Mouse (Mus musculus): ENCODE data around the gene Fancf. TPM values are rescaled to one million over a fixed set of nuclear protein-coding genes. Genes with fewer than 3 reads are reported as not detected.

The Fancf gene
- 9.7 and 10.1 TPM in 2 replicates for polyA plus RNA-seq (2015; fragmentation: Nextera tagmentation; extraction: Ambion mirVana)

DNA sequence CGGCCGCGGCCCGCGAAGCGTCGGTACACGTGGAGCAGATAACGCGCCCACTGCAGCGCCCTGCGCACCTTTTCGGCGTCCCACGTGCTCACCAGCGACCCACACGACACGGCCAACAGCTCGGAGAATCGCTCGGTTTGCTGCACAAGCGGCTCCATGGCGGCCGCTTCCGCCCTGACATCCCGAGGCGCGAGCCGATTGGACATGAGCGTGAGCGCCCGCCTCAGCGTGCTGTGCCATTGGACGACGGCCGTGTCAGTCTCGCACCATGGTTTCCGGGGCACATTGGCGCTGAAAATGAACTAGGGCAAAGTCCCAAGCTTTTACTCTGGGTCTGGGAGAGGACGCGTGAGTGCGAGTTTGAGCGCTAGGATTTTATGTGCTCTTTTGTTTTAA is at the start of gene Fancf:
TSS of gene Fancf (minus strand) at position 171 of the 396 bp plus-strand sequence.
- peak within 1 kb of the TSS; percentile 83 for H3K9ac ChIP-seq
- peak within 1 kb of the TSS; percentile 100 for H3K27ac ChIP-seq
- peak; percentile 99 for ATAC-seq (replicated peaks)
- H3K4me3 ChIP-seq: peak within 1 kb of the TSS; percentile 82
- H3K27me3 ChIP-seq (replicated peaks): no peaks in the 10 kb centered on the region
- H3K36me3 ChIP-seq (replicated peaks): no peaks in the 10 kb centered on the region
- H3K9me3 ChIP-seq: no peaks in the 10 kb centered on the region
- peaks cover 40% of the 10 kb centered on the region for H3K4me1 ChIP-seq
- under 1% methylated on average over 43 of the region's 43 CpGs for WGBS
- H3K4me2 ChIP-seq: peak within 1 kb of the TSS; percentile 83

DNA sequence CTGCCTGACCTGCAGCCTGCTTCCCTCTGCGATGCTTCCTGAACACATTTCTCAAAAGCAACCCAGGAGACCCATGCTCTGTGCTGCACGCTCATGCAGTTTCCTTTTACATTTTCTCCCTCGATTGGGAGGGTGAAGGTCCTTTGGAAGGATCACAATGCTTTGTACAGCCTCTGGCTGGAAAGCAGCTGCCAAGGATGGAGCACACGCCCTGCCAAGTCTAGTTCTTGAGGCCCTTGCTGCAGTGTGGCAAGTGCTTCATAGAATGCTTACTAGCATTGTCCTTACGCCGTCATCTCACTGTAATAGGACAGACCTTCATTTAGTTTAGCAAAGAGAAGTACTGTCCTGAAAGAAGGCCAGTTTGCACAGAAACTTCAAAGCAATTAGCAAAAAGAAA is 37.0 kb upstream of the Fancf start:
- Histone ChIP-seq H3K27me3 (replicated peaks) (no peaks in the 10 kb centered on the region), H3K9me3 (no peaks in the 10 kb centered on the region), H3K36me3 (replicated peaks) (no peaks in the 10 kb centered on the region), H3K9ac (no peak overlapping the region), H3K4me1 (no peaks in the 10 kb centered on the region), H3K4me2 (no peak overlapping the region), H3K27ac (no peak overlapping the region), H3K4me3 (no peak overlapping the region)
- no peak for ATAC-seq (replicated peaks)
- 66% methylated on average over 6 of the region's 6 CpGs for WGBS

DNA sequence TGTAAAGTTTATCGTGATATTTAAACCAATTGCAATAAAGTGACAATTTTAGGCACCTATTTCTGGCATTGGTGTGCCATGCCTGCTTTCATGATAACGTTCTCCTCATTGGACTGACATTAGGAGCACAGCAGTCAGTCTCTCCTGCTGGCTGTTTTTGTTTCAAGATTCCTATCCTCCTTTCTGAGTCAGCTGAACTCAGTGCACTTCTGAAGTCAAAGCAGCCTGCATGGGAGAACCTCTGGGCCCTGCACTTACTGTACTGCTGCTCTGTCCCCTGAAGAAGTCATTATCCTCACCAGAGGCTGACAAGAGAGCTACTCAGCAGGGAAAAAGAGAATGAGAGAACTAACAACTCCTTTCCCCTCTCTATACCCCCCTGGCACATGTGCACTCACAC is 32.9 kb upstream of the Fancf start:
- H3K9ac ChIP-seq: no peak overlapping the region
- H3K9me3 ChIP-seq: no peaks in the 10 kb centered on the region
- ATAC-seq (replicated peaks): no peak
- no peaks in the 10 kb centered on the region for H3K27me3 ChIP-seq (replicated peaks)
- H3K27ac ChIP-seq: no peak overlapping the region
- no peak overlapping the region for H3K4me3 ChIP-seq
- WGBS: 65% methylated on average over 2 of the region's 2 CpGs
- H3K4me1 ChIP-seq: no peaks in the 10 kb centered on the region
- no peaks in the 10 kb centered on the region for H3K36me3 ChIP-seq (replicated peaks)
- H3K4me2 ChIP-seq: no peak overlapping the region

DNA sequence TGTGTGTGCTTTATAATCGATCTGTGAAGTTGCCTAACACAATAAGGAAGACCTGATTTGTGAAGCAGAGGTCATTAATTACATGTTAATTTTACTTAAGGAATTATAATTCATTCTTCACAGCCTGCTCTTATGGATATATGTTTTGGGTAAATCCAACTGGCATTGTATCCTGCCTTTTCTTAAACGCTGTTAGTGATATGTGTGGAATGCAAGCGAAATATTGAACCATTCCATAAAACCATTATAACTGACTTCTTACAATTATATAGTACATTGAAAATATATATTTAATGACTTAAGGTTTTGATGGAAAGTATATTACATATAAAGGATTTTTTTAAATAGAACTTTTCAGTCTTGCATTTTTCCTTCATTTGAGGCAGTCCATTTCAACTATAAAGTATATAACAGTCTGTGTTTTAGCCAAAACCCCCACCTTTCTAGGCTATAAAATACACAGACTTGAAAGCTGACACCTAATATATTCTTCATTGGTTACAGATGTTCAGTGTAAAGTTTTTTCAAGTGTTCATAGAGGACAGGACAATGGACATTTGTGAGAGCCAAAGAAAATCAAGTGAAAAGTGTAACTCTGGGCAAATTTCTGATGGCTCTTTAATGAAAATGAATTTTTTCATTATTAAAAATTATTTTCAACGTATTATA is 32.2 kb upstream of the Fancf start:
- no peak for ATAC-seq (replicated peaks)
- Histone ChIP-seq H3K27me3 (replicated peaks) (no peaks in the 10 kb centered on the region), H3K9me3 (no peaks in the 10 kb centered on the region), H3K4me3 (no peak overlapping the region), H3K4me1 (no peaks in the 10 kb centered on the region), H3K4me2 (no peak overlapping the region), H3K27ac (no peak overlapping the region), H3K9ac (no peak overlapping the region), H3K36me3 (replicated peaks) (no peaks in the 10 kb centered on the region)
- 87% methylated on average over 4 of the region's 4 CpGs for WGBS

DNA sequence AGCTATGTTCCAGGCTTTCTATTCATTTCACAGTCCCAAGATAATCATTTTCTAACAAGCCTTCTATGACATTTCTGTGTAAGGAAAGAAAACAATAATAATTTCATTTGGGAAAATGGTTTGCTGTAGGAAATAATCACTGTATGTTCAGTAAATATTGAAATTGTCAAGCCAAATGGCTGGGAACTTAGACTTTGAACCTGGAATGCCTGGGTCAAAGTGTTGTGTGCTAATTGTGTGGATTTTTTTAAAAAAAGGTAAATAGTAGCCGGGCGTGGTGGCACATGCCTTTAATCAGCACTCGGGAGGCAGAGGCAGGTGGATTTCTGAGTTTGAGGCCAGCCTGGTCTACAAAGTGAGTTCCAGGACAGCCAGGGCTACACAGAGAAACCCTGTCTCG is 30.9 kb upstream of the Fancf start:
- ATAC-seq (replicated peaks): no peak
- WGBS: 87% methylated on average over 4 of the region's 4 CpGs
- H3K4me2 ChIP-seq: no peak overlapping the region

DNA sequence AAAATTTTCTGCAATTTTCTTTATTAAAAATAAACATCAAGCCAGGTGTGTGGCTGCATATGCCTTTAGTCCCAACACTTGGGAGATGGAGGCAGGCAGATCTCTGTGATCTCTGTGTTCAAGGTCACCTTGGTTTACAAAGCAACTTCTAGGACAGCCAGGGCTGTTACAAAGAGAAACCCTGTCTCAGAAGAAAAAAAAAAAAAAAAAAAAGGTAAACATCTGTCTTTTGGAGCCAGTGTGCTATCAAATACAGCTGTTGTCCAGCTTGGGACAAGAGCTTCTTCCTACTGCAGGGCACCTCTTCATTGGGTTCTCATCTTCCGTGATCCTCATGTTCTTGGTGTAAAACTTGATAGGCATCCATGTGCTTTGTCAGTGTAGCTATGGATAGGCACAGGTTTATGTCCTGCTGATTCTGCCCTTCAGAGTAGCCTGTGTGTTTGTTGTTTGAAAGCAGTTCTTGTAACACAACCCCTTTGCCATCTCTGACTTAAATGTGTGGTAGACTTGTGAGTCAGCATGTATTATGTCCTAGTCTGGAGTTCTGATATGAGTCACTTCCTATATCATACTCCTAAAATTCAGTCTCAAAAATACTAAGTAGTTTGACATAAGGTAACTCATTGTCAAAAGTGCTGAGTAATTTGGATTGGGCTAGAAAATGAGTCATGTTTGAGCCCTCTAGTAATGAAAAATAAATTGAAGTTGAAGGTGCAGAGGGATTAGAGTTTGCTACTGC is 30.3 kb upstream of the Fancf start:
- H3K4me3 ChIP-seq: no peak overlapping the region
- no peaks in the 10 kb centered on the region for H3K4me1 ChIP-seq
- no peaks in the 10 kb centered on the region for H3K9me3 ChIP-seq
- 83% methylated on average over 1 of the region's 1 CpGs for WGBS
- no peak overlapping the region for H3K9ac ChIP-seq
- no peak for ATAC-seq (replicated peaks)
- no peaks in the 10 kb centered on the region for H3K36me3 ChIP-seq (replicated peaks)
- no peak overlapping the region for H3K27ac ChIP-seq
- no peaks in the 10 kb centered on the region for H3K27me3 ChIP-seq (replicated peaks)
- H3K4me2 ChIP-seq: no peak overlapping the region

More for the DNA sequence above, 30.9 kb upstream of the Fancf start:
- no peak overlapping the region for H3K9ac ChIP-seq
- H3K27ac ChIP-seq: no peak overlapping the region
- H3K27me3 ChIP-seq (replicated peaks): no peaks in the 10 kb centered on the region
- H3K36me3 ChIP-seq (replicated peaks): no peaks in the 10 kb centered on the region
- no peaks in the 10 kb centered on the region for H3K4me1 ChIP-seq
- no peak overlapping the region for H3K4me3 ChIP-seq
- H3K9me3 ChIP-seq: no peaks in the 10 kb centered on the region

DNA sequence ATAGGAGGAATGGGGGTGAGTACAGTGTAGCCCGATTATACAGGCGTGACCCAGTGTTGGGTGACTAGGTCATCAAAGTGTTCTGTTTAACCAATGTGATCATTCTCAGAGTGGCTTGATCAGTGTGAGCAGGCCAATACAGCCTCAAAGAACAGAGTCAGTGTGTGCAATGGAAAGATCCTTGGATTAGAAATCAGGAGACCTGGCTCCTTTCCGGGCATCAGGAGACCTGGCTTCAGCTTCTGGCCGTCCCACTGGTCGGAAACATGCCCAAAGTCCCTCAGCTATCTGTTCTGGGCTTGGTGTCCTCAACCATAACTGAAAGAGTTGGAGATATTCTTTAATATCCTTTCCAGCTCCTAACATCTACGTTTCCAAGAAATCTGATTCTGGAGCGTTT is 27.5 kb upstream of the Fancf start:
- H3K9ac ChIP-seq: no peak overlapping the region
- no peak for ATAC-seq (replicated peaks)
- no peaks in the 10 kb centered on the region for H3K36me3 ChIP-seq (replicated peaks)
- no peaks in the 10 kb centered on the region for H3K4me1 ChIP-seq
- H3K9me3 ChIP-seq: no peaks in the 10 kb centered on the region
- 90% methylated on average over 7 of the region's 7 CpGs for WGBS
- H3K4me3 ChIP-seq: no peak overlapping the region
- no peak overlapping the region for H3K4me2 ChIP-seq
- no peaks in the 10 kb centered on the region for H3K27me3 ChIP-seq (replicated peaks)
- H3K27ac ChIP-seq: no peak overlapping the region

DNA sequence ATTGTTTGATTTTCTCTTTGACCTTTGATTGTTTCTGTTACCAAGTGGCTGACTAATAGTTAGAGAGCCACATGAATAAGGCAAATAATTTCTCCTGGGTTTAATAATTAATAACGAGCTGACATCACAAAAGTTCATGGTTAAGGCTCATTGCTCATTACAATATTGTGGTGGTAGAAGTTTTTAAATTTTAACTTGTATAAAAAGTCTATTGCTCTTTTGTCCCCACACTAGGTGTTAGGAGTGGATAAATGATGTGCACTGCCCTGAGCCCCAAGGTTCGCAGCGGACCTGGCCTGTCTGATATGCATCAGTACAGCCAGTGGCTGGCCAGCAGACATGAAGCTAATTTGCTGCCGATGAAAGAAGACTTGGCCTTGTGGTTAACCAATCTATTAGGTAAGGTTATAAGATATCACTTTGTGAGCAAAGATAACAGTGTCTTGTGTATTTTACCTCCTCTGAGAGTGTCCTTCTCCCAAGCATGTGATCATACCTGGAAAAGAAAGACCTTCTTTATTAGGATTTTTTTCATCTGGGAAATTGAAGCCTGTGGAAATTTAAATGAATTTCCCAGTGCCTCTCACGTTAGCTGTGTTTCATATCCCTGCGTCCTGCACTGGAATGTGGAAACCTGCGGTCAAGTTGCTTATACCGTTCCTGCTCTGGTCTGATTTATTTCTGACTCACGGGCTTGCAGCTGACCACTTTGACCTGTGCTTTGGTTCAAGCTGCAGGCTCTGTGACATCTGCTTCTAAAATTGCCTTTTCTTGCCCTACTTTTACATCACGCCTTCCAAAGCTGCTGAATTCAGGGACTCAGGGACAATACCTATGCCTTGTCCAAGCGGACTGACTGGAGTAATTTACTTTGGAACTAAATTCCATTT is 25.9 kb upstream of the Fancf start:
- Histone ChIP-seq H3K4me2 (no peak overlapping the region), H3K9ac (no peak overlapping the region), H3K36me3 (replicated peaks) (no peaks in the 10 kb centered on the region), H3K4me1 (no peaks in the 10 kb centered on the region), H3K27ac (no peak overlapping the region), H3K4me3 (no peak overlapping the region), H3K9me3 (no peaks in the 10 kb centered on the region), H3K27me3 (replicated peaks) (no peaks in the 10 kb centered on the region)
- 88% methylated on average over 11 of the region's 11 CpGs for WGBS
- ATAC-seq (replicated peaks): no peak

DNA sequence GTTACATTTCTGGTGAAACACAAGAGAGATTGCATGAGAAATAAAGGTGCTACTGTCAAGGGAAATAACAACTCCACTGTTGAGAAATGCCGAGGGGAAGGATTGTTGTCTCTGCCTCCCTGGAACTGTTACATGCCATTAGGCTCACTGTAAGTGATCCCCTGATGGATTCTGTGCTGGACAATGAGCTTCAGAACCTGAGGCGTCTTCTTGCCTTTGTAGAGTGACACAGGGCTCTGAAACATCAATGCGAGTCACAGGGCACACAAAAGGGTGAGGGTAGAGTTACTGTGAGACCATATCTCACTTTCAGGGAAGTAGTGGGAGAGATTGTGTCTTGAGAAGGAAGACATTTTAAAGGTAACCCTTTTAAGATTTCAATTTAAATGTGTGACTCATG is 23.3 kb upstream of the Fancf start:
- H3K36me3 ChIP-seq (replicated peaks): no peaks in the 10 kb centered on the region
- WGBS: 55% methylated on average over 3 of the region's 3 CpGs
- H3K9ac ChIP-seq: no peak overlapping the region
- no peak overlapping the region for H3K27ac ChIP-seq
- no peak overlapping the region for H3K4me2 ChIP-seq
- H3K4me1 ChIP-seq: peaks cover under 1% of the 10 kb centered on the region; the same call in 1 of the 2 replicates
- ATAC-seq (replicated peaks): no peak
- H3K4me3 ChIP-seq: no peak overlapping the region
- no peaks in the 10 kb centered on the region for H3K9me3 ChIP-seq
- no peaks in the 10 kb centered on the region for H3K27me3 ChIP-seq (replicated peaks)

DNA sequence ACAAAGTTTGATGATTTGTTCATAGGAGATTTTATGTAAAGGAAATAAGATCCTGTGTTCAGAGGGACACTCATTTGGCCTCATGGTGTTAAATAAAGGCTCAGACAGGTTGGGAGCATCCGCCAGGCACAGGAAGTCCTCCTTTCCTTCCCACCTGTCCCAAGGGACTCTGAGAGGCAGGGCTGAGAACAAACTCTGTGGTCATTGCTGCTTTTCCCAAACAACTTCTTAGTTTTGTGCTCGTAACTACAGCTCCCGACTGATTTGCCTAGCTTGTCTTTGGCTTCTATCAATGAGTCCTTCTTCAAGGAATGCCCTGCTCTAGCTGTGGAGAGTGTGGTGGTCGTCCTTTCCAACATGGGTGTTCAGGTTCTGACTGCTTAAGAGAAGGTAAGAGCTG is 18.1 kb upstream of the Fancf start:
- Histone ChIP-seq H3K4me1 (peaks cover 14% of the 10 kb centered on the region), H3K4me2 (no peak overlapping the region), H3K27me3 (replicated peaks) (no peaks in the 10 kb centered on the region), H3K9ac (no peak overlapping the region), H3K9me3 (no peaks in the 10 kb centered on the region), H3K4me3 (no peak overlapping the region), H3K27ac (no peak overlapping the region), H3K36me3 (replicated peaks) (no peaks in the 10 kb centered on the region)
- no peak for ATAC-seq (replicated peaks)
- WGBS: 88% methylated on average over 4 of the region's 4 CpGs

DNA sequence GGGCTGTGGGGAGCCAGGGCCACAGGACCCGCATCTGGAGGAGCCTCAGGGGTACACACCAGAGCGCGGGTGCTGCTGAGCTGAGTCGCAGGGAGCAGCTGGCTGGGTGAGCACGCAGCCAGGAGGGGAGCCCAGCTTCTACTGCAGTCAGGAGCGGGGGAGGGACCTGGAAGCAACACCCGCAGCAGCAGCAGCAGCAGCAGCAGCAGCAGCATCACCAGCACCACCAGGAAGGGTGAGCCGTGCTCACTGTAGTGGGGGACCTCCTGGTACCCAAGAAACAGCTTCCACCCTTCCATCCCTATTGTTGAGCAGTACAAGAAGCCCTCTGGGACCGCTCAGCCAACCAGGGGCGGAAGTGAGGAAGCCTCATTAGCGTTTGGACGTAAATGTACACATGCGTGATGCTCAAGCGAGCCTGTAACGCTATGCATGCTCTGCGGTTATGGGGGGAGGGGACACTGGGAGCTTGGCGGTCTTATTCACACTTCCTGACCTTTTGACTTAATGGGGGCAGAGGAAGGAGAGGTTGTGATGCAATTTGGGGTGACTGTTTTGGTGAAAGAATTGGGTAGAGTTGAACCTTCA is 17.2 kb upstream of the Fancf start:
- Histone ChIP-seq H3K4me1 (peaks cover 14% of the 10 kb centered on the region), H3K36me3 (replicated peaks) (no peaks in the 10 kb centered on the region), H3K27ac (peak overlapping the region; percentile 88), H3K4me2 (peak overlapping the region; percentile 89), H3K27me3 (replicated peaks) (no peaks in the 10 kb centered on the region), H3K4me3 (peak overlapping the region; percentile 66), H3K9me3 (no peaks in the 10 kb centered on the region), H3K9ac (peak overlapping the region; percentile 83)
- peak; percentile 99 for ATAC-seq (replicated peaks)
- 0% methylated on average over 17 of the region's 17 CpGs for WGBS

DNA sequence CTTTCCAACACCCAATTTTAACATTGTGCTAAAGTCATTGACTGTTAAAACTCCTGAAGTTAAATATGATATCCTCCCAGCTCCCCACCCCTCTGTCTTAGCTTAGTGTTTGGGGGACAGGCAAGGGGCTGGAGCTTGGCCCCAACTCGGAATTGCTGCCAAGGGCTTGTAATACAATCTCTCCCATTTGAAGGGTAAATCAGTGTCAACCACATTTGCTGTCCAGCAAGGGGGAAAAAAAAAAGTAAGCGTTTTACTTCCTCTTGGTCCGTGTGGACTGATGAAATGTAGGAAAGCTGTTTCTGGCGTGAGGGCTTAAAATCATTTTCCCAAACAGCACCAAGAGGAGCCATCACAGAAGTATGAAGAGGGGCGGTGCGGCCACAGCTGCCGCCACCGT is 16.7 kb upstream of the Fancf start:
- Histone ChIP-seq H3K9me3 (no peaks in the 10 kb centered on the region), H3K9ac (peak overlapping the region; percentile 83), H3K27ac (peak overlapping the region; percentile 88), H3K4me2 (peak overlapping the region; percentile 89), H3K27me3 (replicated peaks) (no peaks in the 10 kb centered on the region), H3K36me3 (replicated peaks) (no peaks in the 10 kb centered on the region), H3K4me3 (peak overlapping the region; percentile 66), H3K4me1 (peaks cover 14% of the 10 kb centered on the region)
- WGBS: 4% methylated on average over 8 of the region's 8 CpGs
- ATAC-seq (replicated peaks): peak; percentile 21; the same call in 1 of the 2 replicates
